Mouse (Mus musculus): ENCODE measurements around the gene Tmem40. TPM values are rescaled to one million over a fixed set of nuclear protein-coding genes. Genes with fewer than 3 reads are reported as not detected.

The Tmem40 gene
- polyA plus RNA-seq, 1 experiment: 0.50 TPM

DNA sequence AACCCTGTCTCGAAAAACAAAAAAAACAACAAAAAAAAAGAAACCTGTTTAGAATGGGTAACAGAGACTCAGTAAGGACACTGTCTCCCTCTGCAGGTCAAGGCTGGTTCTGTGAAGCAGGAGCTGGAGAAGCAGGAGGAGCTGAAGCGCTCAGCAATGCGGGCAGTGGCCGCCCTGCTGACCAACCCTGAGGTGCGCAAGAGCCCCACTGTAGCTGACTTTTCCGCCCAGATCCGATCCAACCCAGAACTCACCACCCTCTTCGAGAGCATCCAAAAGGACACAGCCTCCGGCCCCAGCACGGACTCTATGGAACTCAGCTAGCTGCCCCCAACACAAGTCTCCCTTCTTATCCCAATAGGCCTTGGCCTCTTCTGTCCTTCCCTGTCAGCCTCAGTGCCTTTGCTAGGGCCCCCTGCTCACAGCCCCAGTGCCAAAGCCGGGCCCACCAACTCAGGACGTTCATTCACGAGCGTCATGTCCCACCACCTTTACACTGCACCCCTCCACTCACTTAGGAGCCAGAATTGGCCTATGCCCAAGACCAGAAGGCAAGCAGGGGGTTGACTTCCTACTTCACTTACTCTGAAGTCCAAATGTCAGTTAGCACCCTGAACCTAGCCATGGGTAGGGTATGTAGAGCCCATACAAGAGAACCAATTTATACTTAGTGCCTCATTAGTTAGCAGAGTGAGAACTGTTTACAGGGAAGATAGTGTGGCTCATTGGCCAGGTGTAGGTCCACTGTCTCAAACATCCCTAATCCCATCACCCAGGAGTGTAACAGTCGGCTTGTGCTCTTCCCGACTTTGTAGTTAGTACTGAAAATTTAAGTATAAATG lies 41.6 kb upstream of the Tmem40 start:
- peak; percentile 84 for DNase-seq
- WGBS: 30% methylated on average over 16 of the region's 16 CpGs
- Histone ChIP-seq H3K4me1 (ENCODE audit: control insufficient read depth, insufficient read depth, low read length) (peaks cover 8% of the 10 kb centered on the region; the same call in 1 of the 2 replicates), H3K27ac (ENCODE audit: insufficient read depth, low read depth, low read length) (no peak overlapping the region), H3K4me3 (ENCODE audit: insufficient read depth, low read depth, low read length) (no peak overlapping the region), H3K27me3 (replicated peaks; ENCODE audit: control insufficient read depth, insufficient read depth, low read length) (no peaks in the 10 kb centered on the region), H3K36me3 (ENCODE audit: control insufficient read depth, insufficient read depth, low read length) (no peaks in the 10 kb centered on the region)
- TF ChIP-seq POLR2A (IDR thresholded peaks at IDR 0.05; ENCODE audit: low read depth, low read length) (no peak), CTCF (conservative IDR thresholded peaks at IDR 0.05; ENCODE audit: insufficient read depth, insufficient read length, low read depth, low read length) (peak; percentile 73)

DNA sequence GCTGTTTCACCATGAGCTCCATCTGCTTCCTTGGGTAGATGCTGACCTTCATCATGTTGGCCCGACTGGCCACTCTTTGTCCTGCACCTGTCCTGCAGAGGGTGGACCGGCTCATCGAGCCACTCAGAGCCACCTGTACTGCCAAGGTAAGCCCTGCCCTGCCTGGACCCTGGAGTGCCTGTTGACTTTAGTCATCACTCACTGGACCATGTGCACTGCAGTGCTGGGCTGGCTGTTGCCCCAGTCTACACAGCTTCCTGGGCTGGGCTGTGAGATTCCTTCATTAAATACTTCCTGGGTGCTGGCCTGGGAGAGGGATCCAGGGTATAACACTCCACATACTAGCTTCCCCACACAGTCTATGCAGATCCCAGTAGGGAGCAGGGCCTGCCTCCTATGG lies 39.6 kb upstream of the Tmem40 start:
- Histone ChIP-seq H3K4me1 (ENCODE audit: control insufficient read depth, insufficient read depth, low read length) (peaks cover 4% of the 10 kb centered on the region; the same call in 1 of the 2 replicates), H3K27me3 (replicated peaks; ENCODE audit: control insufficient read depth, insufficient read depth, low read length) (no peaks in the 10 kb centered on the region), H3K4me3 (ENCODE audit: insufficient read depth, low read depth, low read length) (no peak overlapping the region), H3K36me3 (ENCODE audit: control insufficient read depth, insufficient read depth, low read length) (no peaks in the 10 kb centered on the region), H3K27ac (ENCODE audit: insufficient read depth, low read depth, low read length) (no peak overlapping the region)
- no peak for DNase-seq
- TF ChIP-seq CTCF (conservative IDR thresholded peaks at IDR 0.05; ENCODE audit: insufficient read depth, insufficient read length, low read depth, low read length) (no peak), POLR2A (IDR thresholded peaks at IDR 0.05; ENCODE audit: low read depth, low read length) (no peak)
- 92% methylated on average over 3 of the region's 3 CpGs for WGBS

DNA sequence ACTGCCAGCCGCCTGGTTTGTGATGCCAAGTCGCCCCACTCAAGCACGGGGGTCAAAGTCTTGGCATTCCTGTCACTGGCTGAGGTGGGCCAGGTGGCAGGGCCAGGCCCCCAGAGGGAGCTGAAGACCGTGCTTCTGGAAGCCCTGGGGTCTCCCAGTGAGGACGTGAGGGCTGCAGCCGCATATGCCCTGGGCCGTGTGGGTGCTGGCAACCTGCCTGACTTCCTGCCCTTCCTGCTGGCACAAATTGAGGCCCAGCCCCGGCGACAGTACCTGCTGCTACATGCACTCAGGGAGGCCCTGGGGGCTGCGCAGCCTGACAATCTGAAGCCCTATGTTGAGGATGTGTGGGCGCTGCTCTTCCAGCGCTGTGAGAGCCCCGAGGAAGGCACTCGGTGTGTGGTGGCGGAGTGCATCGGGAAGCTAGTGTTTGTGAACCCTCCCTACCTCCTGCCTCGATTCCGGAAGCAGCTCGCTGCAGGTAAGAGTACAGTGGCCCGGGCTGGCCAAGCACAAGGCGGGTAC lies 30.5 kb upstream of the Tmem40 start:
- Histone ChIP-seq H3K4me3 (ENCODE audit: insufficient read depth, low read depth, low read length) (0 out of 2 replicates have a peak overlapping the region, but pooled peaks have one; percentile 12), H3K27ac (ENCODE audit: insufficient read depth, low read depth, low read length) (no peak overlapping the region)
- 57% methylated on average over 21 of the region's 21 CpGs for WGBS

DNA sequence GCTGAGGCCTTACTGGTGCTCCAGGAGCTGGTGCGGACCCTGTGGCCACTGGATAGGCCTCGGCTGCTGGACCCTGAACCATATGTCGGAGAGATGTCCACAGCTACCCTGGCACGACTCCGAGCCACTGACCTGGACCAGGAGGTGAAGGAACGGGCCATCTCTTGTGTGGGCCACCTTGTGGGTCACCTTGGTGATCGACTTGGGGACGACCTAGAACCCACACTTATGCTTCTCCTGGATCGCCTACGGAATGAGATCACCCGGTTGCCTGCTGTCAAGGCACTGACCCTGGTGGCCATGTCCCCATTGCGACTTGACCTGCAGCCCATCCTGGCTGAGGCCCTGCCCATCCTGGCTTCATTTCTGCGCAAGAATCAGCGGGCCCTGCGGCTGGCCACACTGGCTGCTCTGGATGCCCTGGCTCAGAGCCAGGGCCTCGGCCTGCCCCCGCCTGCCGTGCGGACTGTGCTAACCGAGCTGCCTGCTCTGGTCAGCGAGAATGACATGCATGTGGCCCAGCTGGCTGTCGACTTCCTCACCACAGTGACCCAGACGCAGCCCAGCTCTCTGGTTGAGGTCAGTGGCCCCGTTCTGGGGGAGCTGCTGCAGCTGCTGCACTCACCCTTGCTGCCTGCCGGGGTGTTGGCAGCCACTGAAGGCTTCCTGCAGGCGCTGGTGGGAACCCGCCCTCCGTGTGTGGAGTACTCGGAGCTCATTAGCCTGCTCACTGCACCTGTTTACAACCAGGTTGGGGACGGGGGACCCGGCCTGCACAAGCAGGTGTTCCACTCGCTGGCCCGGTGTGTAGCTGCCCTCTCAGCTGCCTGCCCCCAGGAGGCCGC lies 29.9 kb upstream of the Tmem40 start:
- DNase-seq: peak; percentile 77
- Histone ChIP-seq H3K4me3 (ENCODE audit: insufficient read depth, low read depth, low read length) (0 out of 2 replicates have a peak overlapping the region, but pooled peaks have one; percentile 12), H3K27ac (ENCODE audit: insufficient read depth, low read depth, low read length) (no peak overlapping the region), H3K27me3 (replicated peaks; ENCODE audit: control insufficient read depth, insufficient read depth, low read length) (no peaks in the 10 kb centered on the region), H3K4me1 (ENCODE audit: control insufficient read depth, insufficient read depth, low read length) (no peaks in the 10 kb centered on the region), H3K36me3 (ENCODE audit: control insufficient read depth, insufficient read depth, low read length) (no peaks in the 10 kb centered on the region)
- 37% methylated on average over 34 of the region's 34 CpGs for WGBS
- TF ChIP-seq POLR2A (IDR thresholded peaks at IDR 0.05; ENCODE audit: low read depth, low read length): no peak
- no peak for TF ChIP-seq CTCF (conservative IDR thresholded peaks at IDR 0.05; ENCODE audit: insufficient read depth, insufficient read length, low read depth, low read length)

More for the DNA sequence above, 30.5 kb upstream of the Tmem40 start:
- H3K36me3 ChIP-seq (ENCODE audit: control insufficient read depth, insufficient read depth, low read length): no peaks in the 10 kb centered on the region
- H3K4me1 ChIP-seq (ENCODE audit: control insufficient read depth, insufficient read depth, low read length): no peaks in the 10 kb centered on the region
- DNase-seq: peak; percentile 63
- H3K27me3 ChIP-seq (replicated peaks; ENCODE audit: control insufficient read depth, insufficient read depth, low read length): no peaks in the 10 kb centered on the region
- TF ChIP-seq CTCF (conservative IDR thresholded peaks at IDR 0.05; ENCODE audit: insufficient read depth, insufficient read length, low read depth, low read length): no peak
- TF ChIP-seq POLR2A (IDR thresholded peaks at IDR 0.05; ENCODE audit: low read depth, low read length): no peak

DNA sequence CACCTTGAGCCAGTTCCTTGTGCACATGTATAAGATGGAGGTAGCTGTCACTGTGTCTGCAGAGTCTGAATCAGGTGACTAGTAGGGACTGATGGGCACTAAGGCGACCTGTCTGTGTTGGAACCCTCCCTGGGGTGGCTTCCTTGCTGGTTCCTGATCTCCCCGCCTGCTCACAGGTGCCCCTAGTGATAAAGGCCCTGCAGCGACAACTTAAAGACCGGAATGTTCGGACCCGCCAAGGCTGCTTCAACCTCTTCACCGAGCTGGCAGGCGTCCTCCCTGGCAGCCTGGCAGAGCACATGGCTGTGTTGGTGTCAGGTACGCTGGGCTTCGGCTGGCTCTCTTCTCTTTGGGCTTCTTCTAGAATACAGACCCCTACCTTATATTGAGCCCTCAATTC lies 28.8 kb upstream of the Tmem40 start:
- H3K27ac ChIP-seq (ENCODE audit: insufficient read depth, low read depth, low read length): no peak overlapping the region
- H3K27me3 ChIP-seq (replicated peaks; ENCODE audit: control insufficient read depth, insufficient read depth, low read length): no peaks in the 10 kb centered on the region
- WGBS: 95% methylated on average over 10 of the region's 10 CpGs
- no peaks in the 10 kb centered on the region for H3K36me3 ChIP-seq (ENCODE audit: control insufficient read depth, insufficient read depth, low read length)
- H3K4me3 ChIP-seq (ENCODE audit: insufficient read depth, low read depth, low read length): no peak overlapping the region
- no peak for TF ChIP-seq POLR2A (IDR thresholded peaks at IDR 0.05; ENCODE audit: low read depth, low read length)
- no peak for TF ChIP-seq CTCF (conservative IDR thresholded peaks at IDR 0.05; ENCODE audit: insufficient read depth, insufficient read length, low read depth, low read length)
- H3K4me1 ChIP-seq (ENCODE audit: control insufficient read depth, insufficient read depth, low read length): no peaks in the 10 kb centered on the region
- DNase-seq: no peak

DNA sequence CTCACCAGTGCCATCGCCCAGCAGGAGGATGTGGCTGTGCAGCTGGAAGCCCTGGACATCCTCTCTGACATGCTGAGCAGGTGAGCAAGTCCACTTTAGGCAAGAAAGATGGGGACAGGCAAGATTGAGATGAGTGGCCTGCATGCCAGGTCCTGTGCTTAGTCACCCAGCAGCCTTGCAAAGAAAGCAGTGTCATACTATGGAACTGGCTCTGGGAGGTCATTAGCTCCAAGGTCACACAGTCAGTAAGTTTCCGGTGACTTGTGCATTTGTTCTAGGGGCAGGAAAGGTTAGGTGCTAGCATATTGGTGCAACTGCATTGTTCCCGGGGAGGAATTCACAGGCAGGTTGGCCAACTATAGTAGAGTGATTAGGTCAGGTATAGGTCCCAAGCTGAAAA lies 20.6 kb upstream of the Tmem40 start:
- DNase-seq: no peak
- no peaks in the 10 kb centered on the region for H3K36me3 ChIP-seq (ENCODE audit: control insufficient read depth, insufficient read depth, low read length)
- WGBS: 86% methylated on average over 3 of the region's 3 CpGs

More for the DNA sequence above, 20.6 kb upstream of the Tmem40 start:
- H3K27ac ChIP-seq (ENCODE audit: insufficient read depth, low read depth, low read length): no peak overlapping the region
- no peak for TF ChIP-seq POLR2A (IDR thresholded peaks at IDR 0.05; ENCODE audit: low read depth, low read length)
- TF ChIP-seq CTCF (conservative IDR thresholded peaks at IDR 0.05; ENCODE audit: insufficient read depth, insufficient read length, low read depth, low read length): no peak
- no peak overlapping the region for H3K4me3 ChIP-seq (ENCODE audit: insufficient read depth, low read depth, low read length)
- no peaks in the 10 kb centered on the region for H3K4me1 ChIP-seq (ENCODE audit: control insufficient read depth, insufficient read depth, low read length)
- no peaks in the 10 kb centered on the region for H3K27me3 ChIP-seq (replicated peaks; ENCODE audit: control insufficient read depth, insufficient read depth, low read length)

Data from kidney, adult 2 months (tissue).